Mouse (Mus musculus): Measurements from ENCODE around the gene Nceh1. TPM values are rescaled to one million over a fixed set of nuclear protein-coding genes. Genes with fewer than 3 reads are reported as not detected.
A peak's percentile ranks its signal among the peaks of the same experiment; 100 is the strongest.

The Nceh1 gene
- total and polyA plus RNA-seq, 2 experiments from 2014 or later: 30.2 to 33.6 TPM

DNA sequence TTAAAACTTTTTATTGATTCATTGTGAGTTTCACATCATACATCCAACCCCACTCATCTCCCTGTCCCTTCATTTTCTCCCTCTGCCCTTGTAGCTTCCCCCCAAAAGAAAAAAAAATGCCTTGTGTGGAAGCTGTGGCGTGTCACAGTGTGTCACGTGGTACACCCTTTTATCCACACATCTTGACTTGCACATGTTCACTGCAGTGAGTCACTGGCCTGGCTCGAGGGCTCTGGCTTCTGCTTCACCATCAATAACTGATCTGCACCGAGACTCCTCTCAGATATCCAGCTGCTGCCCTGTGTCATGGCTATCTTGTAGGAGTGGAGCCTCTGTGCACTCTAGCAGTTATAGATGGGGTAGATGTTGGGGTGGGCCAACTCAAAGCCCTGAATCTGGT lies 12.4 kb downstream of the Nceh1 start:
- Histone ChIP-seq H3K27me3 (ENCODE audit: insufficient read depth, low read length) (no peaks in the 10 kb centered on the region), H3K4me1 (ENCODE audit: insufficient read depth, low read length) (no peaks in the 10 kb centered on the region), H3K4me3 (ENCODE audit: low read depth, low read length) (no peak overlapping the region), H3K36me3 (ENCODE audit: insufficient read depth, low read length) (no peaks in the 10 kb centered on the region), H3K4me2 (ENCODE audit: low read depth, low read length, poor library complexity, severe bottlenecking) (no peak overlapping the region), H3K27ac (ENCODE audit: low read depth, low read length) (no peak overlapping the region), H3K9ac (replicated peaks; ENCODE audit: low read length, poor library complexity, severe bottlenecking) (no peak overlapping the region), H3K9me3 (ENCODE audit: low read length) (no peaks in the 10 kb centered on the region)
- no peak for ATAC-seq (ENCODE audit: low FRiP score)
- no peak for TF ChIP-seq CTCF (IDR thresholded peaks at IDR 0.05)
- no peak for DNase-seq (ENCODE audit: low spot score)
- 82% methylated on average over 4 of the region's 4 CpGs for WGBS

- DNase-seq (ENCODE audit: low spot score) (no peak), ATAC-seq (ENCODE audit: low FRiP score) (peak; percentile 26; the same call in 1 of the 2 replicates)
- Histone ChIP-seq H3K27me3 (ENCODE audit: insufficient read depth, low read length) (no peaks in the 10 kb centered on the region), H3K4me1 (ENCODE audit: insufficient read depth, low read length) (no peaks in the 10 kb centered on the region), H3K4me3 (ENCODE audit: low read depth, low read length) (no peak overlapping the region), H3K9ac (replicated peaks; ENCODE audit: low read length, poor library complexity, severe bottlenecking) (no peak overlapping the region), H3K9me3 (ENCODE audit: low read length) (no peaks in the 10 kb centered on the region), H3K4me2 (ENCODE audit: low read depth, low read length, poor library complexity, severe bottlenecking) (no peak overlapping the region), H3K27ac (ENCODE audit: low read depth, low read length) (no peak overlapping the region), H3K36me3 (ENCODE audit: insufficient read depth, low read length) (no peaks in the 10 kb centered on the region)
- WGBS: 92% methylated on average over 8 of the region's 8 CpGs
- TF ChIP-seq CTCF (IDR thresholded peaks at IDR 0.05): no peak
Measured at GRCm38 (mm10) chr3:27195573-27196227, 12.9 kb downstream of the Nceh1 start.

DNA sequence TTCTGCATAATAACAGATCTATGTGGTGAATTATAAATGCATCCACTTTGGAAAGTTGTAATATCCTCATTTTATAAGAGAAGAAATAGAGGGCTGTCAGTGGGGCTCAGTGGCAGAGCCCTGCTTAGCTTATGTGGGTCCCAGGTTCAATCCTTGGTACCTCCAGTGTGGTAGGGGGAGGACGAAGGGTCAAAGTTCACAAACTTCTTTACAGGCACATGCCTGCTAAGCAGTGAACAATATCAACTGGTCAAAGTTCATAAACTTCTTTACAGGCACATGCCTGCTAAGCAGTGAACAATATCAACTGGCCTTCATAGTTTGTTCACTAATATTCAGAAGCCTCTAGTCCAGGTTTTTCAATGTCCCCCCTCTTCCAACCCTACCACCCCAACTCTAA lies 13.8 kb downstream of the Nceh1 start:
- H3K9ac ChIP-seq (replicated peaks; ENCODE audit: low read length, poor library complexity, severe bottlenecking): no peak overlapping the region
- DNase-seq (ENCODE audit: low spot score) (no peak), ATAC-seq (ENCODE audit: low FRiP score) (no peak)
- no peaks in the 10 kb centered on the region for H3K9me3 ChIP-seq (ENCODE audit: low read length)
- H3K27me3 ChIP-seq (ENCODE audit: insufficient read depth, low read length): no peaks in the 10 kb centered on the region
- no peak overlapping the region for H3K27ac ChIP-seq (ENCODE audit: low read depth, low read length)
- no peak for TF ChIP-seq CTCF (IDR thresholded peaks at IDR 0.05)
- no peak overlapping the region for H3K4me2 ChIP-seq (ENCODE audit: low read depth, low read length, poor library complexity, severe bottlenecking)
- no peak overlapping the region for H3K4me3 ChIP-seq (ENCODE audit: low read depth, low read length)
- H3K36me3 ChIP-seq (ENCODE audit: insufficient read depth, low read length): no peaks in the 10 kb centered on the region
- H3K4me1 ChIP-seq (ENCODE audit: insufficient read depth, low read length): no peaks in the 10 kb centered on the region
- WGBS: 95% methylated on average over 1 of the region's 1 CpGs

DNA sequence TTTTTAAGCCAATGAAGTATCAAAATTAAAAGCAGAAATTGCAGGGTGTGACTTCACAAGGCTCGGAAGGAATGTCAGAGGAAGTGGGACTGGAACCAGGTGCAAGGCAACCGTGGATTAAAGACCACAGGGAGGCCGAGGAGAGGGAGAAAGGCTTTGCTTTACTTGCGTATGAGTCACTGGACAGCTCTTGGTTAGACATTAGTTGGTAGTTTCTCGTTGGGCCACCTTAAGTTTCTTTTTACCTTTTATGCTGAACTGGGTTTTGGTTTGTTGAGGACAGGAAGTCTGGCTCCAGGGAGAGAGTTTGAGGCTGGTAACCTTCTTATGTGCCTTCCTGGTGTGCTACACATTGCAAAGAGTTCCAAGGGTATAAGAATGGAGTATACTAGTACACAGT lies 15.1 kb downstream of the Nceh1 start:
- 75% methylated on average over 5 of the region's 5 CpGs for WGBS
- no peak for DNase-seq (ENCODE audit: low spot score)
- no peak for TF ChIP-seq CTCF (IDR thresholded peaks at IDR 0.05)
- Histone ChIP-seq H3K9me3 (ENCODE audit: low read length) (no peaks in the 10 kb centered on the region), H3K9ac (replicated peaks; ENCODE audit: low read length, poor library complexity, severe bottlenecking) (no peak overlapping the region), H3K27me3 (ENCODE audit: insufficient read depth, low read length) (no peaks in the 10 kb centered on the region), H3K36me3 (ENCODE audit: insufficient read depth, low read length) (no peaks in the 10 kb centered on the region), H3K4me1 (ENCODE audit: insufficient read depth, low read length) (no peaks in the 10 kb centered on the region), H3K27ac (ENCODE audit: low read depth, low read length) (no peak overlapping the region), H3K4me2 (ENCODE audit: low read depth, low read length, poor library complexity, severe bottlenecking) (no peak overlapping the region), H3K4me3 (ENCODE audit: low read depth, low read length) (no peak overlapping the region)
- no peak for ATAC-seq (ENCODE audit: low FRiP score)

DNA sequence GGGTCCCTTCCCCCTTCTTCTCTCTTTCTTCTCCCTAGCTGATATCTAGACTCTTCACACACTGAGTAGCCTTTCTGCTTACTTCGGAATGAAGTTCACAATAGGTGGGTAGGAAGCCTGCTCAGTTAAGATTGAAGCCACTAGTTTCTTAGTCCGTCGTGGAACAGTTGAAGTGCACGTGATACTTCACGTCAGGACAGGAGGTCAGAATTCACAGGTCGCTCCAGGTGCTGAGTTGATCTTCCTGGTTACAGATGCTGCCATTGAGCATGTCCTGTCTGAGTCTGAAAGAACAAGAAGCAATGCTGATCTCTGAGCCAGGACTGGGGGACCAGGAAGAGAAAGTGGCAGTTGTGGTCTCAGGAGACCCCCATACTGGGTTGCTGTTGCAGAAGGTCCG lies 16.4 kb downstream of the Nceh1 start:
- no peak for DNase-seq (ENCODE audit: low spot score)

DNA sequence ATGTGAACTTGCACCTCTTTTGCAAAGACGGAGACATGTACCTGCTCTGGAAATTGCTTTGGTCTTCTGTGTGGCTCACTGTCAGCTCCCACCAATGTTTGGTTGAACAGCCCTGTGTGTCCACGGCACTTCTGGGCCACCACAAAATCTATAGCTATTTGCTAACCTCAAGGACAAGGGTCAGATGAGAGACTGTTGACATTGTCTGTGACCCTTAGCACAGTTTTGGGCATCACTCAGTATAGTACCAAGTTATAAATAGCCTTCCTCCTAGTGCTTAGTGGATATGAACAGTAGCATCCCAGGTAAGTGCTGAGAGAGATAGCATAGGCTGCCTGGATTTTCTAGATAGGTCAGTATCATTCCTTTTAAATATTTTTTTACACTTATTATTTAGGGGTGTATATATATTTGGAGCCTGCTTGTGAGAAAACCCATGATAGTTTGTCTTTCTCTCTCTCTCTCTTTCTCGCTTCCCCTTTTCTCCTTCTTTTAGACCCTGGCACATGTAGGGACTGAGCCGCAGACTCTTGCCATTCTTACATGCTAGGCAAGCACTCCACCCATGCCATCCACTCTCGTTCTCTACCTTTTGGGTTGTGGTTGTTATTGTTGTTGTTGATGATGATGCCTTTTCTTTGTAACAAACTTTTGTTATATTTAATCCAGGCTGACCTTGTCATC lies 19.1 kb downstream of the Nceh1 start:
- WGBS: 92% methylated on average over 5 of the region's 5 CpGs
- H3K27me3 ChIP-seq (ENCODE audit: insufficient read depth, low read length): no peaks in the 10 kb centered on the region
- H3K36me3 ChIP-seq (ENCODE audit: insufficient read depth, low read length): no peaks in the 10 kb centered on the region
- no peak overlapping the region for H3K4me3 ChIP-seq (ENCODE audit: low read depth, low read length)
- TF ChIP-seq CTCF (IDR thresholded peaks at IDR 0.05): no peak
- ATAC-seq (ENCODE audit: low FRiP score) (no peak), DNase-seq (ENCODE audit: low spot score) (no peak)
- H3K9ac ChIP-seq (replicated peaks; ENCODE audit: low read length, poor library complexity, severe bottlenecking): no peak overlapping the region
- no peak overlapping the region for H3K4me2 ChIP-seq (ENCODE audit: low read depth, low read length, poor library complexity, severe bottlenecking)
- no peaks in the 10 kb centered on the region for H3K4me1 ChIP-seq (ENCODE audit: insufficient read depth, low read length)
- no peaks in the 10 kb centered on the region for H3K9me3 ChIP-seq (ENCODE audit: low read length)
- no peak overlapping the region for H3K27ac ChIP-seq (ENCODE audit: low read depth, low read length)

More for the DNA sequence above, 16.4 kb downstream of the Nceh1 start:
- H3K27me3 ChIP-seq (ENCODE audit: insufficient read depth, low read length): no peaks in the 10 kb centered on the region
- no peak for ATAC-seq (ENCODE audit: low FRiP score)
- H3K36me3 ChIP-seq (ENCODE audit: insufficient read depth, low read length): no peaks in the 10 kb centered on the region
- H3K4me2 ChIP-seq (ENCODE audit: low read depth, low read length, poor library complexity, severe bottlenecking): no peak overlapping the region
- WGBS: 91% methylated on average over 7 of the region's 7 CpGs
- H3K27ac ChIP-seq (ENCODE audit: low read depth, low read length): no peak overlapping the region
- H3K4me1 ChIP-seq (ENCODE audit: insufficient read depth, low read length): no peaks in the 10 kb centered on the region
- no peak for TF ChIP-seq CTCF (IDR thresholded peaks at IDR 0.05)
- H3K9me3 ChIP-seq (ENCODE audit: low read length): no peaks in the 10 kb centered on the region
- H3K4me3 ChIP-seq (ENCODE audit: low read depth, low read length): no peak overlapping the region
- no peak overlapping the region for H3K9ac ChIP-seq (replicated peaks; ENCODE audit: low read length, poor library complexity, severe bottlenecking)

All from midbrain, postnatal 0 days (tissue).